Mouse (Mus musculus) bone marrow, adult 2 months (tissue): Measurements from ENCODE around the gene Trp53rkb. TPM values are rescaled to one million over a fixed set of nuclear protein-coding genes. Genes with fewer than 3 reads are reported as not detected.

ENCODE experiments used
- H3K27ac ChIP-seq: fragments of 200-500 bp; 2 replicates; pipeline ENCODE4 v1.5.1; 2012; ENCODE audit warnings: low read depth, mild to moderate bottlenecking, control low read depth, inconsistent platforms, low read length; ENCODE audit not compliant: control insufficient read depth, poor library complexity, insufficient read depth
- H3K4me1 ChIP-seq: fragments of 200-500 bp; 2 replicates; pipeline ENCODE4 v1.6.1; 2011; ENCODE audit warnings: low read length; ENCODE audit not compliant: control insufficient read depth, insufficient read depth
- H3K4me3 ChIP-seq: fragments of 200-500 bp; replicated peaks from 2 replicates; pipeline ENCODE3; 2011; ENCODE audit warnings: mild to moderate bottlenecking, low read depth, low read length, control low read depth; ENCODE audit not compliant: control insufficient read depth
- CTCF ChIP-seq: fragments of 200-500 bp; IDR thresholded peaks from 2 replicates; pipeline ENCODE4 v1.5.1; 2011; ENCODE audit warnings: low read length, control low read depth; ENCODE audit not compliant: control insufficient read depth, insufficient read depth
- POLR2A ChIP-seq: fragments of 200-500 bp; IDR thresholded peaks from 2 replicates; pipeline ENCODE4 v1.6.1; 2011; ENCODE audit warnings: low read depth, mild to moderate bottlenecking, control low read depth, low read length, borderline replicate concordance; ENCODE audit not compliant: control insufficient read depth
- WGBS: fragments of 180-500 bp; shearing (Covaris S2); methylation state at CpG from one replicate; pipeline ENCODE4 v1.1.7; 2018; 5-methylcytosine and 5-hydroxymethylcytosine counted together
- polyA plus RNA-seq: library from polyadenylated mRNA; stranded (reverse); fragments of >200 nt; gene quantifications from 2 replicates; pipeline ENCODE4 v1.2.4, GENCODE M21; 2011; ENCODE audit warnings: low replicate concordance; ENCODE audit not compliant: missing spikeins, insufficient read depth, insufficient read length

Trp53rkb gene
- polyA plus RNA-seq, 1 experiment: 6.6 TPM

GRCm38 (mm10) chr2:166834091-166834490, 41.8 kb downstream of the Trp53rkb start:
- no peak for TF ChIP-seq CTCF
- TF ChIP-seq POLR2A: no peak
- no peaks in the 10 kb centered on the region for H3K4me1 ChIP-seq
- no peak overlapping the region for H3K27ac ChIP-seq
- H3K4me3 ChIP-seq: no peak overlapping the region
- WGBS: 96% methylated on average over 2 of the region's 2 CpGs

GRCm38 (mm10) chr2:166834796-166835195, 42.5 kb downstream of the Trp53rkb start:
- no peak for TF ChIP-seq POLR2A
- TF ChIP-seq CTCF: no peak
- WGBS: 95% methylated on average over 4 of the region's 4 CpGs
- H3K27ac ChIP-seq: no peak overlapping the region
- no peaks in the 10 kb centered on the region for H3K4me1 ChIP-seq
- H3K4me3 ChIP-seq: no peak overlapping the region

- no peak overlapping the region for H3K27ac ChIP-seq
- no peak overlapping the region for H3K4me3 ChIP-seq
- H3K4me1 ChIP-seq: no peaks in the 10 kb centered on the region
- no peak for TF ChIP-seq POLR2A
- no peak for TF ChIP-seq CTCF
- 51% methylated on average over 5 of the region's 5 CpGs for WGBS
These were observed 43.2 kb downstream of the Trp53rkb start for GRCm38 (mm10) chr2:166835581-166835980.

- 71% methylated on average over 4 of the region's 4 CpGs for WGBS
- Histone ChIP-seq H3K27ac (no peak overlapping the region), H3K4me3 (no peak overlapping the region), H3K4me1 (no peaks in the 10 kb centered on the region)
- TF ChIP-seq POLR2A (no peak), CTCF (no peak)
These were observed 49.5 kb downstream of the Trp53rkb start for GRCm38 (mm10) chr2:166841813-166842212.

Other genes with a start within 250 kb of the Trp53rkb start
- 27.3 and 38.8 TPM in 2 replicates for gene Prex1, start 78.7 kb upstream of the Trp53rkb start, polyA plus RNA-seq
- 5.4 and 18.3 TPM in 2 replicates for gene Arfgef2, start 13.1 kb downstream of the Trp53rkb start, polyA plus RNA-seq
- gene Cse1l, start 113.5 kb downstream of the Trp53rkb start, polyA plus RNA-seq: 22.0 and 39.0 TPM in 2 replicates
- 20.6 and 36.0 TPM in 2 replicates for gene Stau1, start 203.8 kb downstream of the Trp53rkb start, polyA plus RNA-seq
- 42.2 and 54.4 TPM in 2 replicates for gene Ddx27, start 222.7 kb downstream of the Trp53rkb start, polyA plus RNA-seq